Mouse (Mus musculus) cortical plate, adult 2 months (tissue): ENCODE measurements around the gene Abcb1a. TPM values are rescaled to one million over a fixed set of nuclear protein-coding genes. Genes with fewer than 3 reads are reported as not detected.
"Not testable (repeated sequence)": the region's sequence is repeated elsewhere in the genome, so short reads cannot be mapped to it uniquely, and the experiment has no call there.

Experiments used
- H3K27ac ChIP-seq: fragments of 200-500 bp; 2 replicates; pipeline ENCODE4 v1.5.1; 2012; ENCODE audit warnings: low read length, control low read depth, inconsistent platforms; ENCODE audit not compliant: insufficient read depth
- H3K4me1 ChIP-seq: fragments of 200-500 bp; 2 replicates; pipeline ENCODE4 v1.6.1; 2011; ENCODE audit warnings: low read length; ENCODE audit not compliant: control insufficient read depth, insufficient read depth
- H3K4me3 ChIP-seq: fragments of 200-500 bp; 2 replicates; pipeline ENCODE4 v1.5.1; 2011; ENCODE audit warnings: mild to moderate bottlenecking, low read length, control low read depth; ENCODE audit not compliant: insufficient read depth
- CTCF ChIP-seq: fragments of 200-500 bp; IDR thresholded peaks from 2 replicates; pipeline ENCODE4 v1.5.1; 2011; ENCODE audit warnings: mild to moderate bottlenecking, control low read depth, low read length; ENCODE audit not compliant: insufficient read depth; ENCODE audit errors: extremely low read depth
- POLR2A ChIP-seq: fragments of 200-500 bp; IDR thresholded peaks from 2 replicates; pipeline ENCODE4 v1.6.1; 2011; ENCODE audit warnings: mild to moderate bottlenecking, low read length, control low read depth; ENCODE audit not compliant: insufficient read depth; ENCODE audit errors: extremely low read depth
- polyA plus RNA-seq: library from polyadenylated mRNA; depleted of rRNA; stranded (reverse); fragments of >200 nt; gene quantifications from 2 replicates; pipeline ENCODE4 v1.2.3, GENCODE M21; 2012

Abcb1a gene
- polyA plus RNA-seq, 1 experiment: 25.1 TPM

GRCm38 (mm10) chr5:8719556-8719955 lies 59.7 kb downstream of the Abcb1a start:
- Histone ChIP-seq H3K4me1 (no peaks in the 10 kb centered on the region), H3K27ac (no peak overlapping the region), H3K4me3 (no peak overlapping the region)
- TF ChIP-seq CTCF (no peak), POLR2A (no peak)

- no peak for TF ChIP-seq POLR2A
- no peak for TF ChIP-seq CTCF
- Histone ChIP-seq H3K4me1 (no peaks in the 10 kb centered on the region), H3K27ac (no peak overlapping the region), H3K4me3 (no peak overlapping the region)
Measured at GRCm38 (mm10) chr5:8722224-8722623, 62.3 kb downstream of the Abcb1a start.

GRCm38 (mm10) chr5:8722867-8723266 lies 63.0 kb downstream of the Abcb1a start:
- Histone ChIP-seq H3K4me3 (no peak overlapping the region), H3K4me1 (no peaks in the 10 kb centered on the region), H3K27ac (no peak overlapping the region)
- no peak for TF ChIP-seq POLR2A
- no peak for TF ChIP-seq CTCF

GRCm38 (mm10) chr5:8727760-8728159 lies 67.9 kb downstream of the Abcb1a start:
- H3K27ac ChIP-seq: no peak overlapping the region
- no peak overlapping the region for H3K4me3 ChIP-seq
- no peaks in the 10 kb centered on the region for H3K4me1 ChIP-seq
- TF ChIP-seq CTCF (no peak), POLR2A (no peak)

- Histone ChIP-seq H3K4me3 (no peak overlapping the region), H3K4me1 (no peaks in the 10 kb centered on the region), H3K27ac (no peak overlapping the region)
- no peak for TF ChIP-seq POLR2A
- no peak for TF ChIP-seq CTCF
Measured at GRCm38 (mm10) chr5:8732639-8733038, 72.8 kb downstream of the Abcb1a start.

GRCm38 (mm10) chr5:8733307-8733706 lies 73.4 kb downstream of the Abcb1a start:
- H3K27ac ChIP-seq, H3K4me3 ChIP-seq, H3K4me1 ChIP-seq: not testable (repeated sequence)

GRCm38 (mm10) chr5:8736389-8736788 lies 76.5 kb downstream of the Abcb1a start:
- Histone ChIP-seq H3K4me1 (no peaks in the 10 kb centered on the region), H3K4me3 (no peak overlapping the region), H3K27ac (no peak overlapping the region)
- no peak for TF ChIP-seq CTCF
- TF ChIP-seq POLR2A: no peak

GRCm38 (mm10) chr5:8737062-8737461 lies 77.2 kb downstream of the Abcb1a start:
- TF ChIP-seq POLR2A (no peak), CTCF (no peak)
- Histone ChIP-seq H3K27ac (no peak overlapping the region), H3K4me3 (no peak overlapping the region), H3K4me1 (no peaks in the 10 kb centered on the region)

- not testable (repeated sequence) for H3K4me1 ChIP-seq, H3K27ac ChIP-seq, H3K4me3 ChIP-seq
Measured at GRCm38 (mm10) chr5:8747244-8747643, 87.4 kb downstream of the Abcb1a start.

GRCm38 (mm10) chr5:8772866-8773265 lies 113.0 kb downstream of the Abcb1a start:
- no peaks in the 10 kb centered on the region for H3K4me1 ChIP-seq
- no peak overlapping the region for H3K4me3 ChIP-seq
- TF ChIP-seq POLR2A (no peak), CTCF (no peak)
- H3K27ac ChIP-seq: no peak overlapping the region

- Histone ChIP-seq H3K27ac (no peak overlapping the region), H3K4me1 (no peaks in the 10 kb centered on the region), H3K4me3 (no peak overlapping the region)
- TF ChIP-seq POLR2A (no peak), CTCF (no peak)
Measured at GRCm38 (mm10) chr5:8778311-8778710, 118.4 kb downstream of the Abcb1a start.

- H3K4me1 ChIP-seq: no peaks in the 10 kb centered on the region
- no peak for TF ChIP-seq POLR2A
- no peak overlapping the region for H3K4me3 ChIP-seq
- no peak overlapping the region for H3K27ac ChIP-seq
Measured at GRCm38 (mm10) chr5:8778751-8779150, 118.9 kb downstream of the Abcb1a start.
